Mouse (Mus musculus) heart, embryonic 14.5 days (tissue): Measurements from ENCODE around the gene Ergic3. TPM values are rescaled to one million over a fixed set of nuclear protein-coding genes. Genes with fewer than 3 reads are reported as not detected.

ENCODE experiments used
- ATAC-seq: fragments of 200-750 bp; cut with Nextera tagmentation; 2 replicates; pipeline ENCODE4 v1.8.0; 2017; ENCODE audit warnings: low read depth, moderate TSS enrichment; ENCODE audit not compliant: insufficient number of reproducible peaks, insufficient read depth, low FRiP score
- H3K27ac ChIP-seq, 2 experiments: fragments of 200-500 bp in 1 of 2; fragments of 300-500 bp in 1 of 2; sonication (generic) in 1 of 2; replicated peaks in 1 of 2; 2 replicates each; pipeline ENCODE4 v1.5.1; 2012 to 2014; ENCODE audit warnings: low read depth in 2 of 2, low read length in 2 of 2, control low read depth in 1 of 2, mild to moderate bottlenecking in 1 of 2, mixed read lengths in 1 of 2; ENCODE audit not compliant: control insufficient read depth in 1 of 2, insufficient read depth in 1 of 2
- H3K27me3 ChIP-seq: fragments of 300-500 bp; sonication (generic); 2 replicates; pipeline ENCODE4 v1.6.1; 2014; ENCODE audit warnings: mild to moderate bottlenecking, low read length, control low read depth; ENCODE audit not compliant: control insufficient read depth, insufficient read depth
- H3K36me3 ChIP-seq: fragments of 300-500 bp; sonication (generic); 2 replicates; pipeline ENCODE4 v1.6.1; 2014; ENCODE audit warnings: mild to moderate bottlenecking, control low read depth, low read length, mixed read lengths; ENCODE audit not compliant: control insufficient read depth, insufficient read depth
- H3K4me1 ChIP-seq, 2 experiments: fragments of 200-500 bp in 1 of 2; fragments of 300-500 bp in 1 of 2; sonication (generic) in 1 of 2; 2 replicates each; pipeline ENCODE4 v1.6.1; 2012 to 2014; ENCODE audit warnings: low read length in 2 of 2, control low read depth in 1 of 2, mixed read lengths in 1 of 2; ENCODE audit not compliant: control insufficient read depth in 2 of 2, insufficient read depth in 2 of 2
- H3K4me2 ChIP-seq: fragments of 300-500 bp; sonication (generic); 2 replicates; pipeline ENCODE4 v1.6.1; 2014; ENCODE audit warnings: mild to moderate bottlenecking, low read length
- H3K4me3 ChIP-seq, 2 experiments: fragments of 200-500 bp in 1 of 2; fragments of 300-500 bp in 1 of 2; sonication (generic) in 1 of 2; 2 replicates each; pipeline ENCODE4 v1.5.1; 2012 to 2014; ENCODE audit warnings: low read length in 2 of 2, mild to moderate bottlenecking in 2 of 2, control low read depth in 1 of 2, low read depth in 1 of 2, moderate library complexity in 1 of 2; ENCODE audit not compliant: control insufficient read depth in 1 of 2, insufficient read depth in 1 of 2
- H3K9ac ChIP-seq: fragments of 300-500 bp; sonication (generic); 2 replicates; pipeline ENCODE4 v1.6.1; 2014; ENCODE audit warnings: mild to moderate bottlenecking, low read length
- H3K9me3 ChIP-seq: fragments of 300-500 bp; sonication (generic); 2 replicates; pipeline ENCODE4 v1.6.1; 2016; ENCODE audit warnings: low read length, control low read depth; ENCODE audit not compliant: control insufficient read depth
- WGBS: fragments of 180-500 bp; shearing (Covaris S2); extraction: QIAGEN DNeasy Blood & Tissue Kit; methylation state at CpG from one replicate; pipeline ENCODE4 v1.1.7; 2014; 5-methylcytosine and 5-hydroxymethylcytosine counted together
- polyA plus RNA-seq: library from polyadenylated mRNA; unstranded; fragments of >200 nt; fragmentation: Nextera tagmentation; extraction: Ambion mirVana; gene quantifications from 2 replicates; pipeline ENCODE4 v1.2.1, GENCODE M21; 2014

The Ergic3 gene
- polyA plus RNA-seq, 1 experiment from 2014 or later, result 188 TPM

DNA sequence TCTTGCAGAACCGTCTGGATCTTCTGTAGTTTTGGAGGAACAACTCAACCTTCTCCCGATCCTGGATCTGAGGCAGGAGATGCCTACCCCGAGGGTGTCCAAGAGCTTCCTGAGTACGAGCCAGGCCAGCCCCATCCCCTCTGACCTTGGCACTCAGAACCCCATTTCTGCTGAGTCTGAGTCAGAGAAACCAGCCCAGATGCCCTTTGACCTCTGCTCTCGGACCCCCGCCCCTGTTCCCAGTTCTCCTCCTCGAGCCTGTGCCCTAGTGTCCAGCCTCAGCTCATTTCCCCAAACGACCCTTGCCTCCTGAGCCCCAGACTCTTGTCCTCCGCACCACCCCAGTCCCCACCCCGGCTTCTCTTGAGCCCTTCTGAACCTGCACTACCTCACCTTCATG, 58.3 kb downstream of the Ergic3 start:
- Histone ChIP-seq H3K27me3 (no peaks in the 10 kb centered on the region), H3K4me3 (peak overlapping the region; percentile 78 to 83), H3K36me3 (peaks cover 24% of the 10 kb centered on the region), H3K4me1 (peaks cover 2 to 6% of the 10 kb centered on the region in 2 experiments; a peak in 3 of 4 replicates), H3K9ac (peak overlapping the region; percentile 84), H3K9me3 (peaks cover 3% of the 10 kb centered on the region; the same call in 1 of the 2 replicates), H3K27ac (no peak overlapping the region), H3K4me2 (peak overlapping the region; percentile 97)
- ATAC-seq, result peak; percentile 4; the same call in 1 of the 2 replicates
- WGBS, result 37% methylated on average over 10 of the region's 10 CpGs

Other genes starting within 250 kb of the Ergic3 start
- not detected in 2 replicates for gene Mmp24, start 232.7 kb upstream of the Ergic3 start, polyA plus RNA-seq
- 9.3 and 10.3 TPM in 2 replicates for gene BC029722, start 188.6 kb upstream of the Ergic3 start, polyA plus RNA-seq
- gene Eif6, start 181.1 kb upstream of the Ergic3 start, polyA plus RNA-seq, result 115 and 130 TPM in 2 replicates
- 0.07 and 0.16 TPM in 2 replicates for gene Fam83c, start 173.2 kb upstream of the Ergic3 start, polyA plus RNA-seq
- 110 and 116 TPM in 2 replicates for gene Uqcc1, start 77.7 kb upstream of the Ergic3 start, polyA plus RNA-seq
- not detected in 2 replicates for gene Gm15557, start 67.3 kb upstream of the Ergic3 start, polyA plus RNA-seq
- gene Gdf5, start 62.7 kb upstream of the Ergic3 start, polyA plus RNA-seq, result 0.27 and 0.44 TPM in 2 replicates
- gene Cep250, start 51.6 kb upstream of the Ergic3 start, polyA plus RNA-seq, result 6.9 and 7.2 TPM in 2 replicates
- 0.47 and 1.7 TPM in 2 replicates for gene 6430550D23Rik, start 68 bp upstream of the Ergic3 start, polyA plus RNA-seq
- gene Fer1l4, start 44.9 kb downstream of the Ergic3 start, polyA plus RNA-seq, result not detected in 2 replicates
- 1.8 and 2.3 TPM in 2 replicates for gene Spag4, start 57.1 kb downstream of the Ergic3 start, polyA plus RNA-seq
- 21.8 and 22.1 TPM in 2 replicates for gene Cpne1, start 103.9 kb downstream of the Ergic3 start, polyA plus RNA-seq
- 20.6 and 21.2 TPM in 2 replicates for gene Rbm12, start 103.9 kb downstream of the Ergic3 start, polyA plus RNA-seq
- gene Gm28036, start 119.0 kb downstream of the Ergic3 start, polyA plus RNA-seq, result 7.6 and 9.4 TPM in 2 replicates
- 463 and 501 TPM in 2 replicates for gene Romo1, start 136.0 kb downstream of the Ergic3 start, polyA plus RNA-seq
- gene Nfs1, start 136.1 kb downstream of the Ergic3 start, polyA plus RNA-seq, result 63.8 and 64.8 TPM in 2 replicates
- gene Rbm39, start 172.2 kb downstream of the Ergic3 start, polyA plus RNA-seq, result 407 and 423 TPM in 2 replicates
- gene Phf20, start 188.4 kb downstream of the Ergic3 start, polyA plus RNA-seq, result 44.6 and 51.3 TPM in 2 replicates